Mouse (Mus musculus) erythroid progenitor cell, adult 5-6 weeks (primary cell): ENCODE measurements at regions not wholly inside any gene's neighbourhood (a gene's known extent, or its start where the extent isn't known, plus 50 kb on each side); places are given as distances from the start of the nearest gene placed in this dataset.
"Not testable (repeated sequence)": the region's sequence is repeated elsewhere in the genome, so short reads cannot be mapped to it uniquely, and the experiment has no call there.

ENCODE experiments used
- ATAC-seq: replicated peaks from 2 replicates; pipeline ENCODE4 v1.8.0; 2016; ENCODE audit warnings: moderate number of reproducible peaks, mild to moderate bottlenecking, moderate TSS enrichment, inconsistent platforms; ENCODE audit not compliant: poor library complexity, low FRiP score, severe bottlenecking

DNA sequence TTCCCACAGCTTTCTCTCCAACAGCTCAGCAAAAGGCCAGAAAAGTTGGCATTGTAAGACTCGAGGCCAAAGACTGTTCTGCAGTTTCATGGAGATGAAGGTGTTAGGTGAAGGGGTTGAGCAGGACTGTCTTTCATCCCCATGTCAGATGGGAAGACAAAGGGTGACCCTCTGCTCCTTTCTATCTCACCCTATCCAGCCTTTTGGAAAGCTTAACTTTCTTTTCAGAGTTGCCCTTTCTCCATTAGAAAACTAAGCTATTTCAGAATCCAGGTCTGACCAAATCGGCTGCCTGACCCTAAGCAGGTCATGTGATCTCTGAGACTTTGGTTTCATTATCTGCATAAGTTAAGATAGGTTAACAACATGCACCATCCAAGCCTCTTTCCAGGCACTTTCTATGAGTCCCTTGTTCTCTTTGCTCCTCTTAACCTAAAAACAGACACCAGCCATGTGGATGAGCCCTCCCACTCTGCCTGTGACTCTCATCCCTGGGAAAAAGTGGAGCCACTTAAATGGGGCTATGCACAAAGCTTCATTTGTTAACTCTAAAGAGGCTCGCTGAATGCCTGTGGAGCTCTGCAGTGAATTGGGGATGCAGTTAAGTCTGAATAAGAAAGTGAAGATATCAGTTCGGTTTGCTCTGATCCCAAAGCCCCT, 450.9 kb downstream of the Tns1 start:
- no peak for ATAC-seq

DNA sequence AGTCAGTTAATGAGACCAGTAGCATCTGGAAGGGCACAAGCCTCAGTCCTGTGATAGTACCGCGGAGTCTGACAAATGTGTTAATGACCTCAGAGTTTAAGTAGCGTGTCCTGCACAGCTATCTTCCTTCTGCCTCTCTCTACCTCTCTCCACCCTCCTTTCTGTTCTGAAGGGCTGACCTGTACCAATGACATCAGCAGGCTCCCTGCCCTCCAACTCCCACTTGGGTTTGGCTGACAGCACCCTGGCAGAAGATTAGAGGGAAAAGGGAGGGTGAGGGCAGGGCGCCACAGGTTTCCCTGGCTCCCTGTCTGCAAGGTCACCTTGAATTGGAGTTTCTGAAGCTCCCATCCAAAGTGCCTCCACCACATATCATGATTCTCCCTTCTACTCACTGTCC, 452.0 kb downstream of the Tns1 start:
- ATAC-seq = no peak

DNA sequence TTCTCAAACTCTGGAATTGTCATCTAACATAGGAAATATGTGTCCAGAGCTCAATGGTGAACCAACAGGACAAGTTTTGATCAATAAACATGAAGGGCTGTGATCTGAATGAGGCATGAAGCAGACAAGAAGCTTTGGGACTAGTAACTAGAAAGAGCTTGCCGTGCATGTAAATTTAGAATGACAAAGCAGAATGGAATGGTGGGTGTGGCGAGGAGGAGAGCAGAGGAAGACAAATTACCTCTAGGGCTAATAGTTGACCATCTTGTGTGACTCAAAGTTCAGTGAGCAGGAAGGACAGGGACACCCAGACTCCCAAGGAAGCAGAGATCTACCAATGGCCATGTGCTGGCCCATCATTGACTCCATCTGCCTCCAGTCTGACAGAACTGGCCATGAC, 455.6 kb downstream of the Tns1 start:
- ATAC-seq = no peak

DNA sequence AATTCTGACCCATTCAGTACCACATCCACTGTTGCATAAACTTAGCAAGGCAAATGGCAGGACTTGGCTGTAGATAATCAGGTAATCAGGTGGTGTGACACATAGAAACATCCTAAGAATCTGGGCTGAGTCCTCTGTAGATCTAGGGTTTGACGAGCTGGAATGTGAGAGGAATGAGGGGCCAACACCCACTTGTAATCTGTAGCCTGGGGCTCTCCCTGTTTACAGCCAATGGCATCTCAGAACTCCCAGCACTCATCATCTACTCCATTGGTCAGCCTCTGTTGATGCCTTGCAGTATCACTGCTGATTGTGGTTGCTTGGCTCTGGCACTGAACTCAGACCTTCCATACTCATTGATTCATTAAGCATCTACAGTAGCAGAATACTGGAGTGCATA, 460.7 kb downstream of the Tns1 start:
- ATAC-seq = no peak

DNA sequence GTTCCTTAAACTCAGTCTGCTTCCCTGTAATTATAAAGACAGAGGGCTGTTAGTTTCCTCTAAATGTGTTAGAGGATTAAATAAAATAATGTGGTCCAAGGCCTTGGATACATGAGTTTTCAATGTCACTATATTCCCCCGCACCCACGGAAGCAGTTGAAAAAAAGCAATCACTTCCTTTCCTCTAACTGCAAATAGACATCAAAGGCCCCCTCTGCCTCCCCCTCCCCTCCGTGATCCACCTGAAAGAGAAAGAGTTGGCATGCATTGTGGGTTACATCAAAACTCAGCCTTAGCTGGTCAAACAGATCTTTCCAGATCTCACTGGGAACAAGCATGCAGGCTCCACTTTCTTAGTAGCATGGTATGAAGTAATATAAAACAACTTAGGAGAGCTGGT, 479.2 kb downstream of the Tns1 start:
- ATAC-seq = no peak

DNA sequence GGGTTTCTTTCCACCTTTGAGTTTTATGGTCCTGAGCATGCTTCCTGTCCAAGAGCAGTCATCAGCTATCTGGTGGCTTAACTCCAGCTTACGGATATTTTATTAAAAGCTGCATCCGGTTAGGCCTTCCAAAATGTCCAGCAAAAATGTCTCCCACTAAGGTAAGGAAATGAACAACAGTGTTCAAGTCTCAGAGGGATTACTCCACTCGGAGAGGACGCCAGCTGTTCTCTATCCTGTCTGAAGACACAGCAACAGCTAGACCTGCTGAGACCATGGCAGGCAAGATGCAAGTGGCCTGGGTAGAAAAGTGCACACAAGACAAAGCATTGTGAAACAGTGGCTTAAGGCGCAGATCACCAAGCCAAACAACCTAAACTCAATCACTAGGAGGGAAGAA, 479.9 kb downstream of the Tns1 start:
- no peak for ATAC-seq

DNA sequence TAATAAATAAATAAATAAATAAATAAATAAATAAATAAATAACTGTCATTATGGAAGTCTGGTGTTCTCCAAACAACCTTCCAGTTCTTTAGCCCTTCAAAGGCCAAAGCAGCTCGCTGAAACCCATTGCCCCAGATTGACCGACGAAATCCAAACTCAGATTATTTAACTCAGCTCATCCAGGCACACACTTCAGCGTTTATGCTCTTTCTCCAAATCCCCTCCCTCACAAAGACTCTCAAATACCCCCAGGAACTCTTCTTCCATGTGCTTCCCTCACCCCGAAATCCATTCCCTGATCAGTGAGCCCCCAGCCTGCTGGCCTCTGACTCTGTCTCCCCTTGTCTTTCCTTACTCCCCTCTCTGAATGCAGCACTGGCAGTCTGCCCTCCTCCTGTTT, 480.8 kb downstream of the Tns1 start:
- ATAC-seq = no peak

DNA sequence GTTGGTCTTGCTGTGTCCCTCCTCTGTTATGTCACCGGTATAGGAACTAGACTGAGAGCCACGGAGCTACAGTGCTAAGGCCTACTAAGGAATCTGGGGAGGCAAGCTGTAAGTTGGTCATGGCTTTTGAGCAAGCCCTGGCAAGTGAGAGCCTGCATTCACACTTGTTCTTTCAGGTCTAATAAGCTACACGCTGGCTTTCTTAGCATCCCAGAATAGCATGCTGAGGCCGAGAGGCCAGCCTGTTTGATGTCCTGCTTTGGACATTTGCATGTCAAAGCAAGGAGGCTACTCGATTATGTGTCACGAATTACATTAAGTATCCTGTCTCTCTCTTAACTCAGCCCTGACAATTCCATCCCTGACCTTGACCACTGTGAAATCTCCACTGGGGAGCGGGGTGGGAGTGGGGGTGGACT, 481.5 kb downstream of the Tns1 start:
- no peak for ATAC-seq

DNA sequence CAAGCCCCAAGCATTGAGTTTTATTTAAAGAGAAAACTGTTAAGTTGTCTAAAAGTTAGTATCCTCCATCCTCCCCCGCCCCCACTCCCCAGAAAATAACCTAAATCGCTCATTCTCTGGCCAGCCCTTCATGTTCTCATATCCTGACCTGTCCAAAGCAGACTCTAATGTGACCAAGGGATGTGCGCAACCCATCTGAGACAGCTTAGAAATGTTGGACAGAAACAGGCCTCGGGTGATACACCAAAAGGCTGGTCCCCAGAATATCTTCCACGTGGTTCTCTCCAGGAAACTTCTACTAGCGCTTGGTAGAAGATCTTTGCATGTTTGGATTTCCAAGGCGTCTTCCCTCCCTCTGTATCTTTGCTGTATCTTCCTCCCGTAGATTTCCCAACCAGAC, 482.8 kb downstream of the Tns1 start:
- ATAC-seq = no peak

DNA sequence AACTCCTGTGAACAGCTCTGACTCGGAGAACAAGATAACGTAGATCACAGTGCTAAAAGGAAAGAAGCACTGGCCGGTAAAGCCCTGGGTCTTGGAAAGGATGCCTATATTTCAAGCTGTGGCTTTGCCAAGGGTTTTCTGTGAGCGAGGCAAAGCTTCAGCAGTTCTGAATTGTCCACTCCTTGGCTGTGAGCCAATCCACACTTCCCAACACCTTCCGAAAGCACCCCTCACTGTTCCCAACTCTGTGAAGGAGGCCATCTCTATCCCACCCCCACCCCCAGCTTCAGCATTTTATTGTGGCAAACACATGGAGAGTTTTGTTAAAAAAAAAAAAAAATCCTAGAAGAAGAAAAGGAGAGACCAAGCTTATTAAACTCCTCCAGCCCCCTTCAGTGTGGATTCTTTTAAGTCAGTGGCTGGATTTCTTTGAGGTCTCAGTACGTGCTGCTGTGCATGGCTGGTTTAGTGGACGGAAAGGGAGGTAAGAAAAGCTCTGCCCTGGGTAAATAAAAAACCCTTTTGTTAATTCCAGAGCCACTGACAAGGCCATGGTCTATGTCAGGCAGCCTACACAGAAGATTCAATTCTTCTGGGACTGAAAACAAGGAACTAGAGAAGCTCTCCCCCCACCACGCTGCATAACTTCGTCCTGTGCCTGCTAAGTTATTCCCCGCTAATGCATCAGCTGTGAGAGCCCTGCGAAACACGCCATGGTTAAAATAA, 483.4 kb downstream of the Tns1 start:
- no peak for ATAC-seq

DNA sequence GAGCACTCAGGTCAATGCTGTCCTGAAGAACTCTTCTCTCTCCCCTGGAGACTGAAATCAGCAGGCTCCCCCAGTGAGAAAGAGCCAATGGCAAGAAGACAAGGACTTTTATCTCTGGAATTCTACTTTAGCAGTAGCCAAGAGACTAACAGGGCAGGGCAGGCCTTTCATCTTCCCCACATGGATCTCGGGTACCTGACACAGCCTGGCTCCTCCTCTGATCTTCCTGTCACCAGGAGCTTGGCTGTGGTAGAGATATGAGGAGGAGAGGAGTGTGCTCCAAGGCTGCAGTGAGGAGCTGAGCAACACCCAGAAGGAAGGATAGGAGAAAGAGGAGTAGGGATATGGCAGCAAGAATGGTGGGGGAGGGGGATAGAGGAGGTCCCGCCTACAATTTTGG, 488.5 kb downstream of the Tns1 start:
- ATAC-seq = no peak

DNA sequence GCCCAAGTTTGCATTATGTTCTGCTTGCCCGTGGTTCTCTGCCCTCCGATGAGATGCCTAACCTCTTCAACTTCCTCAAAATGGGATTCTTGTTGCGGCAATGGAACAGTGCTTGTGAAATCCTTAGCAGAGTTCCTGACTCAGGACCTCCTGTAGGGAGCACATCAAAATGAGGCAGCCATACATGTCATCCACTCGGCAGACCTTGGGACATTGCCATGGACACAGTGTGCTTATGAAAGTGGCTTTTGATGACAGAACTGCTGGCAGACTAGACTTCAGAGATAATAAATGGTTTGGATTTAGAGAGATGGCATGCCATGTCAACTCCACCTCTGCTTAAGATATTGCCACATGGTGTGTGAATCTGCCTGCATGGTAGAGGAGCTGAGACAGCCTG, 489.4 kb downstream of the Tns1 start:
- no peak for ATAC-seq

DNA sequence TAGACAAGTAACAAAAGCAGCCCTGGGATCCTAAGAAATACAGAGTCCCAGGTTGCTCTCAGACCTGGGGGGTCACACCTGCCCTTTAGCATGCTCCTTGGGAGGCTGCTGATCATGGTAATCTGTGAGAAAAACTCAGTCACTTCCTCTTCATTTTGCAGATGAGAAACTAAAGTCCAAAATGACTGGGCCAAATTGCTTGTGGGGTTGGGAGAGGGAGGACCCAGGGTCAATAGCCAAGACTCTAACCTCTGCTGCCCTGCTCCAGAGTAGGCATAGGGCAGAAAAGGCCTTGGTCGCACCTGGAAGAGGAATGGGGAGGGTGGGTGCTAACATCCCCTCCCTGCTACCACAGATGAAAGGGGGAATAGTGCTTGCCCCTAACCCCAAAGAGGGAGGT, 491.2 kb downstream of the Tns1 start:
- no peak for ATAC-seq

DNA sequence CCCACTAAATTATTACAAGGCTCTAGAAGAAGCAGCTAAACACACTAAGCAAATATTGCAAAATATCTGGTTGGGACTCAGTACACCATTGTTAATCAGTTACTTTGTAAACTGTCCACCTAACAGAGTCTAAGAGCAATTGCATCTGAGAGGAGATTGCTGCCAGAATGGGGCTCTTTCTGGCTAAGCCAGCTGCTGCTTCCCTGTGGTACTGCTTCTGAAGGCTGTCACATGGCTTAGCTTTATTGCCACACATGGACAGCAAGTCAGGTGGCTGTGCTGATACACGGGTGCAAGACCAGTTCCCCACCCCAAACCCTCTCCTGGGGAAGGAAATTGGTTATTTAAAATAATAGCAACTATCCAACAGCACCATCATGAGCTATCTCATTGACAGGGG, 493.9 kb downstream of the Tns1 start:
- ATAC-seq = no peak

DNA sequence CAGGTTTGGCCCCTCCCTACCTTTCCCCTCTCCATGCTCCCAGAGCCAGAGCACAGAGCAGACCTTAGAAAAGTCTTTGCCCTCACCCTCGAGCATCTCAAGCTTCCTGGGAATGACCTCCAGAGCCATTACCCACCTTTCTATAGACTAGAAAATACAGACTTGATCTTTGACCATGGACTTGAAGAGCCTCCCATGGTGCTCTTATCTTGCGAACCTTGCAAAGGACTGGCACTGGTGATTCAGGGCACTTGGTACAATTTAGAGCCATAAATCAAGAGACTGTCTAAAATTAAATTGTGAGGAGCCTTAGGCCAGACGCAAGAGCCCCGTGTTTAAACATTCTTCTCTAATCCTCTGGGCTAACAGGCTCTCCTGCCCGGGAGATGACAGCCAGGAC, 498.9 kb downstream of the Tns1 start:
- no peak for ATAC-seq

DNA sequence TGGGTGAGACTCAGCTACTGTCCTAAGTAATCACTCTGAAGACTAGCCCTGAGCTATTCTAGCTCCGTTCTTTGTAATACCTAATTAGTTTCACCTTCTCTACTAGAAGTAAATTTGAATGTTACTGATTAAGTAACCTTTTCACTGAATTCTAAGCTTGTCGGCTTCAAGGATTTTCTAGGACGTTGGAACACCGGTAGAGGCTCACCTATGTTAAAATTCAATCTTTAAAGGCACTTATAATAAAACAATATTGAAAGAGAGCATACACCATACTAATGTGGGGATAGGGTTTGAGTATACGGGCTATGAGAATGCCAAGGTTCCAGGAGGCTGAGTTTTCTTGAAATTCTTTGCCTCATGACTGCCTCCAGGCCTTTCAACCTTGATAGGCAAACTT, 503.1 kb downstream of the Tns1 start:
- ATAC-seq = not testable (repeated sequence)

DNA sequence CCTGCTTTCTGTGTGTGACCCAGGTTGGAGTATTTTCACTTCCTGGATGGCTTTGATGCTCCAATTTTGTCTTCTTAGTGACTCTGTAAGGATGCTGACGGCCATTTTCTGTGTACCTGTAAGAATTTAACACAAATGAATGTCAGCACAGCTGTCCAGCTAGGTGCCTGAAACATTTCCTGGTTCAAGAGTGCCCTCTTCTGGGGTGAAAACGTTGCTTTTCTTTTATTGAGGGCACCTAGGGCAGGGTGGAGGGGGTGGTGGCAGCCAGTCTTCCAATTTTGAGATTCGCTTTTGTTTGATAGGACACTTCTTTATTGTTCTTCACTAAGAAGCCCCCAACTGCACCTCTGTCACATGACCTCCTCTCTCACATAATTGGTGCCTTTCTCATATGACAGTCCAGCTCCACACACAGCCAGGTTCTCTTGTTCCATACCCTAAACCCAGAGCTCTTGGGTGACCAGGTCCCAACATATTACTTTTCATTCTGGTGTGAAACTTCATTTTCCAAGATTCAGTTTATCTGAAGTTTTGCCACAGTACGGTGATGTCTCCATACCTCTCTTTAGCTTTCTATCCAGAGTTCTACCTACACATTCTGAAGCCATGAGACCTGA, 505.6 kb downstream of the Tns1 start:
- no peak for ATAC-seq

DNA sequence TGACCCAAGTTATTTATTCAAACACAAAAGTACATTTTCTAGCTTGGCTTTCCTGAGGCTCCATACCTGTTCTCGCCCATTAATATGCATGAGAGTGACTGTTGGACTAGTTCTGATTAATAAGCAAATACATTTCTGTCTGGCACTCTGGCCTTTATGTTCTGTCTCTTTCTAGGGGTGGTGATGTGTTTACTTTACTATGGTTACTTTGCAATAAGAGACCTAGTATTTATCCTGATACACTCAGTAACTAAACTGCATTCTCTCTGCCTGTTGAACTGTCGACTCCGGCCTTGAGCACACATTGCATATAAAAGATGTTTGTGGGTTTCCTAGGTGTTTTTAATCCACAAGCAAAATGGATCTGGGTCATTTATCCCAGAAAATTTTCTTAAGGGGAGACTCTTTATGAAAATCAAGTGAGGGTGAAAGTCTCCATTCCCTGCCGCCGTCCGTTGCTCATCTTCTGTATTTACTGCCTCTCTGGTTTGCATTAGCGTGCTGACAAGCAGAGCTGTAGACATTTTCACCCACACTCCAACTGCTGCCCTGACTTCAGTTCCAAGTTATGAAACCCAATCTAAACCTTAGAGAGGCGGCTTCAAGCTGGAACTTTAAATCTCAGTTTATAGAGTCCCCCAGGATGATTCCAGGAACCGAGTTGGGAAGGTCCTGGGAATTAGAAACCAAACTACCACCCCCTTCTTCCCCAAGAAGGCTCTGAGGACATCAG, 530.4 kb downstream of the Tns1 start:
- ATAC-seq = no peak

DNA sequence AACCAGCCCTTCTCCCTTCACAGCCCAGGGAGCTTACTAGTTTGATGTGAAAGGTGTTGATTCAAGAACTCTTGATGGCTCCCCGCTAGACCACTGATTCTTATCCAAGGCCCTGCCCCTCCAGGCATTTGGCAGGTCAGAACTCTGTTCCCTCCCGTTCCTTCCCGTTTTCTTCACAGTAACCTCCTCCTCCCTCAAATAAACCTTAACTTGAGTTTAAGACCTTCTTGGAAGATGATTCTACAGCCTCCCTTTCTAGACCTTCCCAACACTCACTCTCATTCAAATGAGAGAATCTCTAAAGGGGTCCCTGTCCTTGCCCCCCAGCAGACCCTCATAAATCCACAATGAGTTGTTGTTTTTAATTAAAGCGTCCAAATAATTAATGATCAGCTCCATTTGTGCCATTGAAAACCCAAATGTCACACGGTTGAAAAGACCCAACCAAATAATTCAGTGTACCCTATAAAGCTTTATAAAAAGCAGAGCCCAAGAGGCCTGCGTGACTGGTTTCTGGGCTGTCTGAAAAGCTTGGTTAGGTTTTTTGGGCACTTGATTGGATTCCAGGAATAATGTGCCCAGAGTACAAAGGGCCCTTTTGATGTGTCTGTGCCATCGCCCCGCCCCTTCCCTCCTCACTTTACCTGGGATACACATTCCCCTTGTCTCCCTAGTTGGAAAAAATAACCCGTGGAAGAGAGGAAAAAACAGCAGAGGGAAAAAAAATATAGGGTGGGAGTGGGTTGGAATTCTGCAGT, 532.7 kb downstream of the Tns1 start:
- ATAC-seq = no peak

DNA sequence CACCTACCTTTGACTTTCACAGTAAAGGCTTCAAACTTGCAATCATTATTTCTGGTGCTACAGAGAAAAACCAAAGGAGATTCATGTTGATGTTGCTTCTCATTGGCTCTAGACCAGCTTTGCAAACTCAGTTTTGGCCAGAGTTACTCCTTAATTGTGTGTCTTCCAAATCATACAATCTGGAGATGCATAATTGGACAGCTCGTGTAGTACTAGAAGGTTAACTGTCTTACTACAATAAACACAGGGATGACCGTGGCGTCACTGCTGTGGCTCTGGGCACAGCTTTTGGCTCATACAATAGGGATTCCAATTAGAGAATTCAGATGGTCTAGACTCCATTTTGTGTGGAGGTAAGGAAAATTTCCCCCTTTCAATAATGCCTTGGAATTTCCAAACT, 544.6 kb downstream of the Tns1 start:
- no peak for ATAC-seq
